In genomic region chr10:111420195-111420838, GRCm38 (mm10) we compare ENCODE assay signal across 9 mouse cellular contexts. TPM values are rescaled to one million over a fixed set of nuclear protein-coding genes. Genes with fewer than 3 reads are reported as not detected.
A peak's percentile ranks its signal among the peaks of the same experiment; 100 is the strongest.
DNase-seq lines count a peak whose midpoint lies in the region; ATAC-seq and TF ChIP-seq lines count a peak whose summit lies in the region.
"Had no signal": no experiment of that assay in that cellular context is flagged by ENCODE, and none has a peak within 500 bp of the region (broad histone marks: within the 10 kb centered on the region; RNA-seq: fewer than 3 reads in every experiment).

No protein-coding gene starts in this region.

- peaks cover 38% of the 10 kb centered on the region for H3K4me1 ChIP-seq in lung, embryonic 15.5 days
- peaks cover 11% of the 10 kb centered on the region for H3K4me1 ChIP-seq in forebrain, postnatal 0 days (ENCODE audit: insufficient read depth)
- peaks cover 26% of the 10 kb centered on the region for H3K4me1 ChIP-seq in limb, embryonic 13.5 days
- peaks cover 12% of the 10 kb centered on the region for H3K4me1 ChIP-seq in stomach, embryonic 15.5 days

- H3K4me2 ChIP-seq in lung, embryonic 15.5 days = peak overlapping the region; percentile 55
- peak overlapping the region; percentile 65 for H3K4me2 ChIP-seq in forebrain, postnatal 0 days (ENCODE audit: low read depth)
- H3K4me2 ChIP-seq in limb, embryonic 13.5 days (replicated peaks) = peak overlapping the region; percentile 65
- H3K4me2 ChIP-seq in stomach, embryonic 15.5 days = peak overlapping the region; percentile 53

- H3K36me3 ChIP-seq in lung, embryonic 15.5 days = no peaks in the 10 kb centered on the region
- H3K36me3 ChIP-seq in forebrain, postnatal 0 days (ENCODE audit: insufficient read depth) = no peaks in the 10 kb centered on the region
- H3K36me3 ChIP-seq in limb, embryonic 13.5 days = no peaks in the 10 kb centered on the region
- H3K36me3 ChIP-seq in stomach, embryonic 15.5 days = no peaks in the 10 kb centered on the region

- H3K4me3 ChIP-seq in lung, embryonic 15.5 days = peak overlapping the region; percentile 28
- H3K4me3 ChIP-seq in forebrain, postnatal 0 days (ENCODE audit: low read depth, low read length) = peak overlapping the region; percentile 33
- H3K4me3 ChIP-seq in limb, embryonic 13.5 days = peak overlapping the region; percentile 36
- H3K4me3 ChIP-seq in stomach, embryonic 15.5 days (replicated peaks) = peak overlapping the region; percentile 28

- no peaks in the 10 kb centered on the region for H3K27me3 ChIP-seq in lung, embryonic 15.5 days
- H3K27me3 ChIP-seq in forebrain, postnatal 0 days (ENCODE audit: insufficient read depth, low read length) = no peaks in the 10 kb centered on the region
- H3K27me3 ChIP-seq in limb, embryonic 13.5 days = no peaks in the 10 kb centered on the region
- H3K27me3 ChIP-seq in stomach, embryonic 15.5 days (replicated peaks) = no peaks in the 10 kb centered on the region

- DNase-seq in lung, adult 18-20 months = no peak
- DNase-seq in forebrain, postnatal 0 days = peak; percentile 43
- no peak for DNase-seq in ovary, postnatal 10 days (ENCODE audit: low spot score)
- DNase-seq: gastrocnemius, postnatal 36 days had no signal

- peak; percentile 67; the same call in 1 of the 2 replicates for ATAC-seq in lung, embryonic 15.5 days (ENCODE audit: borderline replicate concordance, extremely low read depth, low FRiP score, low TSS enrichment)
- ATAC-seq in forebrain, postnatal 0 days = peak; percentile 63; the same call in 1 of the 2 replicates
- ATAC-seq in limb, embryonic 13.5 days (ENCODE audit: low FRiP score, low read depth) = no peak
- no peak for ATAC-seq in stomach, embryonic 15.5 days (ENCODE audit: insufficient read depth, low FRiP score, low read depth)
- ATAC-seq in inflammation-experienced regulatory T-cells, adult 6 months = no peak
- ATAC-seq: activated CD4-positive, CD25-positive, alpha-beta regulatory T cell, adult 4 months had no signal

- 4% methylated on average over 7 of the region's 7 CpGs for WGBS in lung, embryonic 15.5 days
- WGBS in forebrain, postnatal 0 days = 3% methylated on average over 7 of the region's 7 CpGs
- whole genome bisulfite sequencing in limb, embryonic 13.5 days = 14% methylated on average over 7 of the region's 7 CpGs
- WGBS in stomach, embryonic 15.5 days = 11% methylated on average over 7 of the region's 7 CpGs

- H3K9ac ChIP-seq in lung, embryonic 15.5 days = peak overlapping the region; percentile 19
- peak overlapping the region; percentile 53 for H3K9ac ChIP-seq in forebrain, postnatal 0 days
- H3K9ac ChIP-seq in limb, embryonic 13.5 days = peak overlapping the region; percentile 43
- H3K9ac ChIP-seq in stomach, embryonic 15.5 days = no peak overlapping the region; the same call in 1 of the 2 replicates

- peak overlapping the region; percentile 79 for H3K27ac ChIP-seq in lung, embryonic 15.5 days
- H3K27ac ChIP-seq in forebrain, postnatal 0 days (ENCODE audit: low read depth, low read length) = no peak overlapping the region
- no peak overlapping the region for H3K27ac ChIP-seq in limb, embryonic 13.5 days
- no peak overlapping the region for H3K27ac ChIP-seq in stomach, embryonic 15.5 days

- TF ChIP-seq CTCF in forebrain, postnatal 0 days (IDR thresholded peaks at IDR 0.05; ENCODE audit: low read depth) = no peak

- no peaks in the 10 kb centered on the region for H3K9me3 ChIP-seq in lung, embryonic 15.5 days
- no peaks in the 10 kb centered on the region for H3K9me3 ChIP-seq in forebrain, postnatal 0 days (ENCODE audit: low read length)
- H3K9me3 ChIP-seq in limb, embryonic 13.5 days = no peaks in the 10 kb centered on the region
- H3K9me3 ChIP-seq in stomach, embryonic 15.5 days = no peaks in the 10 kb centered on the region

RNA-seq across cellular contexts. Expression of gene Nap1l1, which starts 52.7 kb away (rescaled TPM):
- 252 and 267 TPM in 2 replicates for polyA plus RNA-seq in lung, embryonic 15.5 days (2015; fragmentation: Nextera tagmentation; extraction: Ambion mirVana)
- total RNA-seq in forebrain, postnatal 0 days (2014; rRNA removed) = 114 and 121 TPM in 2 replicates
- polyA plus RNA-seq in forebrain, postnatal 0 days (2015; fragmentation: Nextera tagmentation; extraction: Ambion mirVana) = 162 and 189 TPM in 2 replicates
- polyA plus RNA-seq in limb, embryonic 13.5 days (2015; fragmentation: Nextera tagmentation; extraction: Ambion mirVana) = 283 and 285 TPM in 2 replicates
- 188 and 214 TPM in 2 replicates for polyA plus RNA-seq in stomach, embryonic 15.5 days (2015; fragmentation: Nextera tagmentation; extraction: Ambion mirVana)
- polyA plus RNA-seq in inflammation-experienced regulatory T-cells, adult 6 months (2017; shearing (Covaris generic)) = 100 to 1,000 TPM; 122 to 256 (median 122) TPM

Comparison
In these comparisons a context has a peak if more than half of its experiments do, and no peak if none do; other contexts are left out.
1. ATAC-seq: peak in lung, embryonic 15.5 days (single experiment) and forebrain, postnatal 0 days (single experiment); none in limb, embryonic 13.5 days (single experiment), stomach, embryonic 15.5 days (single experiment) and inflammation-experienced regulatory T-cells, adult 6 months (single experiment).
2. Peak in every context shown above with its lines, with median percentiles within 50 percentile points of each other: H3K4me2 ChIP-seq and H3K4me3 ChIP-seq.